Mouse (Mus musculus): ENCODE results near the gene 4930544G11Rik. TPM values are rescaled to one million over a fixed set of nuclear protein-coding genes. Genes with fewer than 3 reads are reported as not detected.

4930544G11Rik gene
- total and polyA plus RNA-seq, 3 experiments = not detected

- TF ChIP-seq EP300 (IDR thresholded peaks at IDR 0.05; ENCODE audit: insufficient read depth, low read depth, low read length) (no peak), POLR2A (IDR thresholded peaks at IDR 0.05; ENCODE audit: insufficient read depth, low read depth, low read length) (no peak), CTCF (IDR thresholded peaks at IDR 0.05) (no peak)
- Histone ChIP-seq H3K27me3 (ENCODE audit: control insufficient read depth, insufficient read depth, low read length) (no peaks in the 10 kb centered on the region), H3K79me2 (replicated peaks; ENCODE audit: control insufficient read depth, insufficient read depth, low read length) (no peaks in the 10 kb centered on the region), H3K27ac (no peak overlapping the region), H3K9ac (ENCODE audit: low read depth, low read length) (no peak overlapping the region), H3K4me1 (ENCODE audit: control insufficient read depth, insufficient read depth, low read length) (no peaks in the 10 kb centered on the region), H3K36me3 (ENCODE audit: control insufficient read depth, insufficient read depth, low read length) (no peaks in the 10 kb centered on the region), H3K4me3 (no peak overlapping the region)
- DNase-seq = no peak
- WGBS = 92% methylated on average over 9 of the region's 9 CpGs
- intact Hi-C loops (cut with DNase I) = no loop called here
Measured at GRCm38 (mm10) chr6:65970410-65970809, 18.0 kb downstream of the 4930544G11Rik start.

- Histone ChIP-seq H3K27me3 (ENCODE audit: control insufficient read depth, insufficient read depth, low read length) (no peaks in the 10 kb centered on the region), H3K79me2 (replicated peaks; ENCODE audit: control insufficient read depth, insufficient read depth, low read length) (no peaks in the 10 kb centered on the region), H3K9ac (ENCODE audit: low read depth, low read length) (no peak overlapping the region), H3K4me1 (ENCODE audit: control insufficient read depth, insufficient read depth, low read length) (no peaks in the 10 kb centered on the region), H3K27ac (no peak overlapping the region), H3K4me3 (no peak overlapping the region), H3K36me3 (ENCODE audit: control insufficient read depth, insufficient read depth, low read length) (no peaks in the 10 kb centered on the region)
- WGBS = 42% methylated on average over 3 of the region's 3 CpGs
- no peak for DNase-seq
- no peak for TF ChIP-seq POLR2A (IDR thresholded peaks at IDR 0.05; ENCODE audit: insufficient read depth, low read depth, low read length)
- no peak for TF ChIP-seq CTCF (IDR thresholded peaks at IDR 0.05)
- TF ChIP-seq EP300 (IDR thresholded peaks at IDR 0.05; ENCODE audit: insufficient read depth, low read depth, low read length) = no peak
- intact Hi-C loops (cut with DNase I) = no loop called here
Measured at GRCm38 (mm10) chr6:65992081-65992480, 39.7 kb downstream of the 4930544G11Rik start.

DNA sequence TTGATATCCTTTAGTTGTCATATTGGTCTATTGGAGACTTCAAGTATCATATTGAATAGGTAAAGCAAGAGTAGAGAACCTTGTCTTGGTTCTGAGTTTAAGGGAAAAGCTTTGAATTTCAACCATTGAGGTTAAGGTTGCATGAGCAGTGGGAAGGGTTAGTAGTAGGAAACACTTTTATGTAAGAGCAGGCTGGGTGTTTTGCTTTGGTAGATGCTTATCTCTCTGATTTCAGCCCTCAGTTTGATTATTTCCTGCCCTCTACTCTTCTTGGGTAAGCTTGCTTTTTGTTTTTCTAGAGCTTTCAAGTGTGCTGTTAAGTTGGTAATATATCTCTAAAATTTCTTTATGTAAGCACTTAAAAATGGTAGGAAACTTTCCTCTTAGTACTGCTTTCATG lies 45.9 kb downstream of the 4930544G11Rik start:
- Histone ChIP-seq H3K79me2 (replicated peaks; ENCODE audit: control insufficient read depth, insufficient read depth, low read length) (no peaks in the 10 kb centered on the region), H3K4me1 (ENCODE audit: control insufficient read depth, insufficient read depth, low read length) (no peaks in the 10 kb centered on the region), H3K4me3 (no peak overlapping the region), H3K27me3 (ENCODE audit: control insufficient read depth, insufficient read depth, low read length) (no peaks in the 10 kb centered on the region), H3K9ac (ENCODE audit: low read depth, low read length) (no peak overlapping the region), H3K27ac (no peak overlapping the region), H3K36me3 (ENCODE audit: control insufficient read depth, insufficient read depth, low read length) (no peaks in the 10 kb centered on the region)
- TF ChIP-seq EP300 (IDR thresholded peaks at IDR 0.05; ENCODE audit: insufficient read depth, low read depth, low read length) (no peak), CTCF (IDR thresholded peaks at IDR 0.05) (no peak), POLR2A (IDR thresholded peaks at IDR 0.05; ENCODE audit: insufficient read depth, low read depth, low read length) (no peak)
- no peak for DNase-seq
- intact Hi-C loops (cut with DNase I) = no loop called here

Other genes starting within 250 kb of the 4930544G11Rik start
- gene Prdm5, start 173.6 kb upstream of the 4930544G11Rik start, total RNA-seq (2021) = 1 to 10 TPM; 7.5 to 8.4 TPM
- 2.8 and 5.9 TPM in 2 replicates for gene Prdm5, start 173.6 kb upstream of the 4930544G11Rik start, polyA plus RNA-seq (2012; rRNA removed)